Mouse (Mus musculus) T-cell, adult 2 months (primary cell): Measurements from ENCODE around the gene Nhs.

Experiments
- DNase-seq: peaks from one replicate; pipeline ENCODE4 v3.0.0; 2022; ENCODE audit warnings: low spot score

Gene Nhs

GRCm38 (mm10) chrX:162020039-162020566 lies 139.4 kb downstream of the Nhs start:
- DNase-seq, result no peak

DNA sequence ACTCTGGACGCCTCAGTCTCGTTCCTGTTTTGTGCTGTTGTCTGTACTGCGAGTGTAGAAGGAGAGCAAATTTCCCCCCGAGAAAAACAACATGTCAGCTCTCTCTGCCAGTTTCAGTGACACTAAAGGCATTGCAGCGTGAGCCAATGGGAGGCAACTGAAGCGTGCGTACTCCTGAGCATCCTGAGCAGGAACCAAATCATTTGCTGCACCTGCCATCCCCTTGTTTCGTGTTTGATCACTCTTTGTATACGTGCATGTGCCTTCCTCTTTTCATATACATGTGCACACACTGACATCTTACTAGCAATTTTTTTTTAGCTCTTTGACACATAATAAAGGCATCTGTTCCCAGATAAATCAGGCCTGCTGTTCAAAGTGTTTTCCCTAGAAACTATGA lies 142.1 kb downstream of the Nhs start:
- DNase-seq, result no peak

GRCm38 (mm10) chrX:162012570-162012969 lies 147.0 kb downstream of the Nhs start:
- DNase-seq, result no peak

DNA sequence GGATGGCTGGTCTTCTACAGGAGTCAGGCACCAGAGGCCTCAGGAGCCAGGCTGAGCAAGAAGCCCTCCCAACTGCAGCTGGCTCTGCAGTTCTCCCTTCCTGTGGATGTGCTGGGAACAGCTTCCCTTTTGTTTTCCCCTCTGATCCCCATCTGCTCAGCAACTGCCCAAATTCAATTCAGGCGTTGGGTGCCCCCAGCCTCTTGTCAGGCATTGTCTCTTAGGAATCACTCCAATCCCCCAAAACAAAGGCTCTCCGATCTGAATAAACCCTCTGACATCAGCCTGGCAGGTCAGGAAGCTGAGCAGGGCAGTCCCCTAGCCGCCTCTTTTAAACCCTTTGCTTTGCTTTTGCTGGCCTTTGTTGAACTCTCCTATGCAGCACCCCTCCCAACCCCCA lies 149.7 kb downstream of the Nhs start:
- no peak for DNase-seq

DNA sequence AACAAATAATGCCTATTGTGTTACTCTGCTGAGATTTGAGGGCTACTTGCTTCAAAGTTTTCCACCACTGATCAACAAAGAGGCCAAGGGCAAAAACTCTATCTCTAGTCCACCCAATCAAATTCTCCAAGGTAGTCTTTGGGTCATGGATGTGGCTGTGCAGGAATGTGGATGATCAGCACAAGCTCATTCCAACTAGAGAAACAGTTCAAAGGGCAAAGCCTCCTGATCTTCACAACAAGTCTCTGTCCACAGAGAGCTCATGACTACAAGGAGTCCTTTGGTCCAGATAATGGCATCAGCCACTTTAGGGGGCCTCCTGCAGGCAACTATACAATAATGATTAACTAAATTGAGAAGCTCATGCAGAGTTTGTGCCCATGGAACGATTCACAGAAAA lies 155.7 kb downstream of the Nhs start:
- no peak for DNase-seq

DNA sequence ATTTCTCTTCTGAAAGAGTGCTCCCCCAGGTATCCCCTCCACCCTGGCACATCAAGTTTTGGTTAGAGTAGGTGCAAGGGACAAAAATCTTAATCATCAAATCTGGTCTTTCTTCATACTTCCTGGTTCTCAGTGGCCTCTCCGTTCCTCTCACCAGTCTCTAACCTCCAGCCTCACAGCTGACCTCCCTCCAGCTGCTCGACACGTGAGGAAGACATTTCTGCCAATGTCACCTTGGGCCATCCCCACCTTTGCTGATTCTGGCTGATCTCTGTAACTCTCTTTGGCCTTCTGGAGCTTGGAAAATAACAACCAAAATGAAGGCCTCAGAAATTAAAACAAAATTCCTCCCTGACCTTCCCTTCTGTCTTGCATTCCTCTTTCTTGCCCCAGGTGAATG lies 160.7 kb downstream of the Nhs start:
- no peak for DNase-seq

- no peak for DNase-seq
These were observed 162.2 kb downstream of the Nhs start for GRCm38 (mm10) chrX:161997170-161997795.

DNA sequence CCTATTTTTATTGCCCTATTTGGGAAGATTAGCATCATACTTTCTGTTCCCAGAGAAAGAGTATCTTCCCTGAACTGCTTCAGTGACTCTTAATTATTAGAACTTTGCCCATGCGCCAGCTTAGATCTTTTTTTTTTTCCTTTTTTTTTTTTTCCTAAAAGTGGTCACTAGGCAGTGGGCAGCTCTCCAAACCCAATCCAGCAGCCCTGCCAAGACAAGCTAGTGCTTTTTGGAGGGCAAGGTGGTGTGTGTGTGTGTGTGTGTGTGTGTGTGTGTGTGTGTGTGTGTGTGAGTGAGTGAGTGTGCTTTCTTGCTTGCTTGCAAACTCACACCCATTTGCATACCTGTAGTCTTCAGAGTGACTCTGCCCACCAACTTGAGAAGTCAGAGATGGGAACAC lies 169.4 kb downstream of the Nhs start:
- DNase-seq, result no peak

GRCm38 (mm10) chrX:161984961-161985360 lies 174.6 kb downstream of the Nhs start:
- no peak for DNase-seq

DNA sequence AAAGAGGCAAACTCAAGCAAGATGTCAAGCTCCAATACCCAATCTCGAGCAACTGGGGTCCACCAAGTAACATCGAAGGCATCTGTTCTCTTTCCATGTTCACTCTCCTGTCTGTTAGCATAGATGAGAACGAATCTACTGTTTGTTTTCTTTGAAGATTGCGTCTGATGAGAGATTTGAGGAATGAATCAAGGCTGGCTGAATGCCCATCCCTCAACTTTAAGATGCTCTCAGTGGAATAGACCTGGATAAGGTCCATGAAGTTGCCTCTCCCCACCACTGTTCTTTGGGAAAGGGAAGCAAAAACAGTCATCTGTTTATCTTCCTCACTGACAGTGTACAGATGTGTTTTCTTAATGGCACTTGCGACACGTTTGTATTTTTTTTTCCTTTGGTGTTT lies 178.1 kb downstream of the Nhs start:
- no peak for DNase-seq

DNA sequence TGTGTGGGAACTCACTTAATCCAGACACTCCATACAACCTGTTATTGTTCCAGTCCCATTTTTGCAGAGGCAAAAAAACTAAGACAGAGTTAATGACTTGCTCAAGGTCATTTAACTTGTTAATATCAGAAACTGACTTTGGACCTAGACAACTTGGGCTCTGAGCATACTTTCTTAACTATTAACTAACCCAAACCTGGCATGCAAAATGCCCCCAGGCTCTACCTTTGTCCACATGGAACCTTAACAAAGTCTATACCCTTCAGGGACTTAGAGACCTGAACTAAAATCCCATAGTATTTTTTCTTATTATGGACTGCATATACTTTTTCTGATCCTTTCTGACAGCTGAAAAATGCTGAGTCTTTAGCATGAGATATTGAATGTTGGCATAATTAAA lies 179.6 kb downstream of the Nhs start:
- DNase-seq, result no peak

- DNase-seq, result no peak
These were observed 182.2 kb downstream of the Nhs start for GRCm38 (mm10) chrX:161977236-161977841.

DNA sequence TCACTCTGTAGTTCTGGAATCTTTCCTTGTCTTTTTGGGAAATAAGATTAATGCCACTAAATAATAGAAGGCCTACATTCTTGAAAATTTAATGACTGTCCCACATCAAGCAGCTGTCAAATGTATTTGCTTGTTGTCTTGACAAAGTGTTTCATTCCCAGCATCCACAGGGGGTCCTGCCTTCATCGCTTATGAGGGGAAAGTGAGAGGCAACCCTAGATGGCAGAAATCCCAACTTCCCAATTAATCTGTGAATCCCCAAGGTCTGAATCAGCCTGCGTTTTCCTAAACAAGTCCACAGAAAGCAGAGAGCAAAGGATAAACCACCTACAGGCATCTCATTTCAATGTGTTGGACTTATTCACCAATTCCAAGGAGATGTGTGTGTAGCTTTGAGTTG lies 183.2 kb downstream of the Nhs start:
- no peak for DNase-seq

GRCm38 (mm10) chrX:161973572-161973971 lies 186.0 kb downstream of the Nhs start:
- no peak for DNase-seq

- no peak for DNase-seq
These were observed 186.8 kb downstream of the Nhs start for GRCm38 (mm10) chrX:161972723-161973122.

DNA sequence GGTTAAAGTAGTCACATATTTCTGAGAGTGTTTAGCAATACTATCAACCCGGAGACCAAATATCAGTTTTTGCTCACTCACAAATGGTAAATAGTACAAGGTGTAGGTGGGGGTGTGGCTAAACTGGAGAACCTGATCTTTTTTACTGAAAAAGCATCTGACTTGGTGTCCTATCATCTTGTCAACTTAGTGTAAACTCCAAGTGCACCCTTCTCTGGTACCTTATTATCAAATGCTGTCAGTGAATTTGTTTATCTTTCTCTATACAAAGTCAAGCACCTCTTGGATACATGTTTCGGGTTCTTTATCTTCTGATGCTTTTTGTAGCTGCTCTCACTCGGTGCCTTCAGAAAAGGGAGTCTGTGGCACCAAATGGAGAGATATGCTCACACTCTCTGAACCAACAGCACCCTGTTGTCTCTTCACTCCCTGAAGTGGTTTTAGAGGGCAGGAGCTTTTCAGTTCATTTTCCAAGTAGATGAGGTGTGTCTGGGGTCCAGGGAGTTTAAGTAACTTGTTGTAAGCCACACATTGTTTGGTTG lies 187.5 kb downstream of the Nhs start:
- DNase-seq, result no peak

DNA sequence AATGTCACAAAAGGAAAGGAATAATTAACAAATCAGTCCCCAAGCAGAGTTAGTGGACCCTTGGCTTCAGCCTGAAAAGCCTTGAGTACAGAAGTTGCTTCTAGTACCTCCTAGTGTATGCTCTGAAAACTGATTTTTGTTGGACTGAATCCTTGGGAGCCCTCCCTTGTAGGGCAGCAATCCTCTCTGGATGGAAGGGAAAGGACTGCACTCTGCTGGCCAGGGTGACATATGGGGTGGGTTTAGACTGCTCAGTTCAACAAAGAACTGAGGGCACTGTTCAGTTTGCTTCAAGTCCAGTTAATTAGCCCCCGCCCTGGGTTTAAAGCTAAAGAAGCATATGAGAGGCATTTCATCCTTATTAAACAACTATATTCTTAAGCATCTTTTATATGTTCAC lies 188.4 kb downstream of the Nhs start:
- DNase-seq, result no peak

- DNase-seq, result no peak
These were observed 191.8 kb downstream of the Nhs start for GRCm38 (mm10) chrX:161967692-161968091.

DNA sequence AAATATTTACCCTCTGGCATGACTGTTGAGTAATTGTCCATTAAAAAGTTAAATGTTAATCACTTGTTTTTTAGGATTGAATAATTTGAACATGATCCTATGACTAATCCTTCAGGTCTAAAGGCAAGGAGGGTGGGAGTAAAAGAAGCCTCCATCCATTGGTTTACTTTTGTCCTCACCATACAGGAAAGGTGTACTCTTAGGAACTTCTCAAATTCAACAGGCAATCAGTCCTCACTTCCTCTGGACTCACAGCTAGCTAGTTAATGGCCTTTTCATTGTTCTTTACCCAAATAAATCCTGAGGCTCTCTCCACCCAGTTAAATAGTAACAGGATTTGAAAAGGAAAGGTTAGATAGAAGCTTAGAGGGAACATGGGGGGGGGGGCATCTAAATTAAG lies 196.2 kb downstream of the Nhs start:
- DNase-seq, result no peak

- no peak for DNase-seq
These were observed 196.7 kb downstream of the Nhs start for GRCm38 (mm10) chrX:161962855-161963254.

DNA sequence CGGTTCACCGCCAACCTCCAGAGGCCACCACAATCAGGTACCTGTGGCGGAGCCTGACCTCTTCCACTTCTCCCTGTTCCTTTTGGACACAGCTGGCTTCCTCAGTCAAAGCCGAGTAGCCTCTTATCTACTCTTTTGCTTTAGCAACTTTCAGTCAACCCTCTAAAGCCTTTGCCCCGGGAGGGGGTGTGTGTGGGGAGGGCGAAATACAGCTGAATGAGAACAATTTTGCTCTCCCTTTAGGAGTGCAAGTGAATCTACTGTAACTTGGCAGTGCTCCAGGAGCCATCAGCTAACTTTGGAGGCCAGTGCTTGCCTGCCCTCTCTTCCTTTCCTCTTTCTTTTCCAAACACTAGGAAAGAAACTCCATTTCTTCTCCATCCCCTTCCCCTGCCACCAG lies 197.8 kb downstream of the Nhs start:
- no peak for DNase-seq

- no peak for DNase-seq
These were observed 198.4 kb downstream of the Nhs start for GRCm38 (mm10) chrX:161961176-161961575.

- DNase-seq, result no peak
These were observed 207.2 kb downstream of the Nhs start for GRCm38 (mm10) chrX:161952356-161952755.
